Mouse (Mus musculus) gastrocnemius, adult 18-20 months (tissue): ENCODE measurements around the gene Plekha4. TPM values are rescaled to one million over a fixed set of nuclear protein-coding genes. Genes with fewer than 3 reads are reported as not detected.

Experiments used
- DNase-seq: peaks from one replicate; pipeline ENCODE4 v3.0.0; 2021; ENCODE audit warnings: low spot score
- total RNA-seq, 2 experiments: library from RNA; stranded (reverse); gene quantifications; 2 replicates each; pipeline ENCODE4 v1.2.3; 2021

Plekha4 gene
- total RNA-seq, 2 experiments from 2014 or later: 5.2 to 5.3 TPM

GRCm38 (mm10) chr7:45537602-45538001 is 11.5 kb downstream of the Plekha4 start:
- no peak for DNase-seq

GRCm38 (mm10) chr7:45538163-45539041 is 12.3 kb downstream of the Plekha4 start:
- peak; percentile 60 for DNase-seq

GRCm38 (mm10) chr7:45539095-45539494 is 13.0 kb downstream of the Plekha4 start:
- DNase-seq: no peak

- no peak for DNase-seq
These were observed 14.1 kb downstream of the Plekha4 start for GRCm38 (mm10) chr7:45540213-45540612.

GRCm38 (mm10) chr7:45544525-45544924 is 18.4 kb downstream of the Plekha4 start:
- DNase-seq: no peak

GRCm38 (mm10) chr7:45549641-45550436 is 23.7 kb downstream of the Plekha4 start:
- DNase-seq: no peak

- DNase-seq: no peak
These were observed 24.8 kb downstream of the Plekha4 start for GRCm38 (mm10) chr7:45550821-45551511.

GRCm38 (mm10) chr7:45551512-45551883 is 25.4 kb downstream of the Plekha4 start:
- no peak for DNase-seq

- DNase-seq: no peak
These were observed 27.4 kb downstream of the Plekha4 start for GRCm38 (mm10) chr7:45553519-45553918.

GRCm38 (mm10) chr7:45553990-45554389 is 27.9 kb downstream of the Plekha4 start:
- DNase-seq: no peak

- DNase-seq: no peak
These were observed 28.6 kb downstream of the Plekha4 start, which contains the start of gene Hsd17b14 for GRCm38 (mm10) chr7:45554744-45555143. Gene Hsd17b14 (plus strand): TSS chr7:45554893.

- DNase-seq: peak; percentile 84
These were observed 29.7 kb downstream of the Plekha4 start for GRCm38 (mm10) chr7:45555787-45556186.

GRCm38 (mm10) chr7:45558907-45559306 is 32.8 kb downstream of the Plekha4 start:
- DNase-seq: no peak

GRCm38 (mm10) chr7:45560241-45560640 is 34.1 kb downstream of the Plekha4 start:
- no peak for DNase-seq

- peak; percentile 87 for DNase-seq
These were observed 34.9 kb downstream of the Plekha4 start for GRCm38 (mm10) chr7:45560843-45561623.

GRCm38 (mm10) chr7:45561624-45562520 is 35.7 kb downstream of the Plekha4 start:
- peak; percentile 67 for DNase-seq

- no peak for DNase-seq
These were observed 38.7 kb downstream of the Plekha4 start for GRCm38 (mm10) chr7:45564811-45565210.

GRCm38 (mm10) chr7:45565446-45565845 is 39.3 kb downstream of the Plekha4 start:
- DNase-seq: no peak

GRCm38 (mm10) chr7:45567112-45567779 is 41.1 kb downstream of the Plekha4 start:
- DNase-seq: no peak
